In the genomic region with DNA sequence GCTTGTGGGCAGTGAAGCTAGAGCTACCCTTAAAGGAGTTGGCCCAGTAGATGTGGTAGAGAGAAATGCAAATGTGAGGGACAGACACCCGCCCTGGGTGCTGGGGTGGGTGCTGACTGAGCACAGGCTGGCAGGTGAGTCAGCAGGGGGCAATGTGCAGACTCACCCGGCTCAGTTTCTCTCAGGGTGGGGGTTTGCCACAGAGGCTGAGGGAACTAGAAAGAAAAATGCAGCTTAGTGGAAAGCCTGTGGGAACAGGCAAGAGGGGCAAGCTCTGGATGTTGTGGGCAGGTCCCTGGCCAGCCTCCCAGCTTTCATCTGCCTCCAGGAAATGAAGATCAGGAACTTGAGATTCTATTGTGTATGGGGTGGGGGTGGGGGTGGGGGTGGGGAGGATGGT, we compare ENCODE assay signal across 8 mouse cellular contexts. TPM values are rescaled to one million over a fixed set of nuclear protein-coding genes. Genes with fewer than 3 reads are reported as not detected.
A peak's percentile ranks its signal among the peaks of the same experiment; 100 is the strongest.
DNase-seq lines count a peak whose midpoint lies in the region; ATAC-seq and TF ChIP-seq lines count a peak whose summit lies in the region.
"Had no signal": no experiment of that assay in that cellular context is flagged by ENCODE, and none has a peak within 500 bp of the region (broad histone marks: within the 10 kb centered on the region; RNA-seq: fewer than 3 reads in every experiment).

No protein-coding gene starts in this region.

- DNase-seq in 3134 (ENCODE audit: extremely low read depth, insufficient read length, low spot score) (peak; percentile 69), A20 (ENCODE audit: low read depth, low spot score) (peak; percentile 90)
- DNase-seq in heart, adult 2 months: peak; percentile 46 to 64
- DNase-seq in lung, postnatal 25 days (ENCODE audit: low spot score): peak; percentile 58
- DNase-seq in layer of hippocampus, postnatal 10 days (ENCODE audit: low spot score in 2 of 2): no peak
- DNase-seq in right cerebral cortex, postnatal 36 days (ENCODE audit: low spot score in 2 of 2): no peak

- H3K36me3 ChIP-seq in heart, adult 2 months (ENCODE audit: control insufficient read depth, insufficient read depth, low read length): peaks cover 7% of the 10 kb centered on the region; the same call in 1 of the 2 replicates
- no peaks in the 10 kb centered on the region for H3K36me3 ChIP-seq in kidney, embryonic 14.5 days (ENCODE audit: control insufficient read depth, insufficient read depth, low read length)

- H3K27me3 ChIP-seq in heart, adult 2 months (ENCODE audit: control insufficient read depth, insufficient read depth, low read length): no peaks in the 10 kb centered on the region
- H3K27me3 ChIP-seq in kidney, embryonic 14.5 days (ENCODE audit: control insufficient read depth, insufficient read depth, low read length): no peaks in the 10 kb centered on the region

- TF ChIP-seq POLR2A in heart, adult 2 months (IDR thresholded peaks at IDR 0.05; ENCODE audit: insufficient read depth, low read depth, low read length): no peak

- TF ChIP-seq CTCF in heart, adult 2 months (IDR thresholded peaks at IDR 0.05): 0 out of 2 replicates have a peak, but pooled peaks have one; percentile 3

- peak overlapping the region; percentile 22 for H3K9ac ChIP-seq in heart, adult 2 months (ENCODE audit: low read depth, low read length)
- 0 out of 2 replicates have a peak overlapping the region, but pooled peaks have one; percentile 28 for H3K9ac ChIP-seq in kidney, embryonic 14.5 days (ENCODE audit: low read depth, low read length)

- H3K4me1 ChIP-seq in heart, adult 2 months (ENCODE audit: control insufficient read depth, insufficient read depth, low read length): peaks cover 11% of the 10 kb centered on the region
- peaks cover 9% of the 10 kb centered on the region; the same call in 1 of the 2 replicates for H3K4me1 ChIP-seq in kidney, embryonic 14.5 days (ENCODE audit: control insufficient read depth, insufficient read depth, low read length)

- H3K79me2 ChIP-seq in heart, adult 2 months (replicated peaks; ENCODE audit: control insufficient read depth, insufficient read depth, low read length): no peaks in the 10 kb centered on the region

- intact Hi-C loops in heart, adult 2 months (cut with DNase I): no loop called here

- H3K27ac ChIP-seq in heart, adult 2 months: peak overlapping the region; percentile 71
- no peak overlapping the region for H3K27ac ChIP-seq in kidney, embryonic 14.5 days (ENCODE audit: low read depth, low read length)

- H3K4me2 ChIP-seq in kidney, embryonic 14.5 days (replicated peaks; ENCODE audit: low read depth, low read length): no peak overlapping the region

- TF ChIP-seq EP300 in heart, adult 2 months (IDR thresholded peaks at IDR 0.05; ENCODE audit: insufficient read depth, low read depth, low read length): no peak

- ATAC-seq in kidney, embryonic 14.5 days (ENCODE audit: low FRiP score, low TSS enrichment): peak; percentile 78

- WGBS in heart, adult 2 months: 43% methylated on average over 2 of the region's 2 CpGs
- WGBS in kidney, embryonic 14.5 days: 21% methylated on average over 2 of the region's 2 CpGs

- no peaks in the 10 kb centered on the region for H3K9me3 ChIP-seq in kidney, embryonic 14.5 days (ENCODE audit: control insufficient read depth, low read length)

- H3K4me3 ChIP-seq in heart, adult 2 months: no peak overlapping the region
- no peak overlapping the region for H3K4me3 ChIP-seq in kidney, embryonic 14.5 days (ENCODE audit: low read length)
- H3K4me3 ChIP-seq: erythroblast, embryonic 14.5 days had no signal

RNA-seq across cellular contexts. Expression of gene Cdcp1, which starts 21.9 kb away (rescaled TPM):
- total RNA-seq in heart, adult 2 months (2021): under 1 TPM; 0.10 to 0.11 TPM
- 0.50 and 0.78 TPM in 2 replicates for polyA plus RNA-seq in heart, adult 2 months (2012; rRNA removed)
- polyA plus RNA-seq in kidney, embryonic 14.5 days (2014; fragmentation: Nextera tagmentation; extraction: Ambion mirVana): 5.4 and 10.2 TPM in 2 replicates
- total RNA-seq in layer of hippocampus, postnatal 10 days (2021): under 1 TPM in 1 of 2 experiments, not detected in 1; 0.09 TPM
- polyA plus RNA-seq: erythroblast, embryonic 14.5 days had no signal

RNA-seq across cellular contexts. Expression of gene Tmem158, which starts 22.8 kb away (rescaled TPM):
- 1 to 10 TPM; 4.5 to 5.5 TPM for total RNA-seq in heart, adult 2 months (2021)
- polyA plus RNA-seq in heart, adult 2 months (2012; rRNA removed): 0.94 and 2.1 TPM in 2 replicates
- 5.8 and 8.2 TPM in 2 replicates for polyA plus RNA-seq in kidney, embryonic 14.5 days (2014; fragmentation: Nextera tagmentation; extraction: Ambion mirVana)
- total RNA-seq in layer of hippocampus, postnatal 10 days (2021): 10 to 100 TPM; 70.7 to 72.0 TPM

Comparison
In these comparisons a context has a peak if more than half of its experiments do, and no peak if none do; other contexts are left out.
1. DNase-seq: peak in 3134 (single experiment), A20 (single experiment), heart, adult 2 months (2 of 2) and lung, postnatal 25 days (single experiment); none in layer of hippocampus, postnatal 10 days (0 of 2) and right cerebral cortex, postnatal 36 days (0 of 2).
2. RNA of gene Tmem158, which starts 22.8 kb away (total RNA-seq): 70.7 to 72.0 TPM in layer of hippocampus, postnatal 10 days; 4.5 to 5.5 TPM in heart, adult 2 months; every median in the first group is over 10 times any median in the second.